Mouse (Mus musculus) ES-E14 (cell line): ENCODE measurements at regions not wholly inside any gene's neighbourhood (a gene's known extent, or its start where the extent isn't known, plus 50 kb on each side); places are given as distances from the start of the nearest gene placed in this dataset.

Experiments
- CHD2 ChIP-seq: IDR thresholded peaks from 2 replicates; pipeline ENCODE4 v1.6.1; 2014; ENCODE audit warnings: mild to moderate bottlenecking, low read depth, low read length, inconsistent platforms
- HCFC1 ChIP-seq: IDR thresholded peaks from 2 replicates; pipeline ENCODE4 v1.6.1; 2012; ENCODE audit warnings: low read length, inconsistent platforms, borderline replicate concordance; ENCODE audit not compliant: insufficient read depth
- MAFK ChIP-seq: IDR thresholded peaks from 2 replicates; pipeline ENCODE4 v1.6.1; 2014; ENCODE audit warnings: mild to moderate bottlenecking, low read depth, low read length, inconsistent platforms; ENCODE audit not compliant: insufficient read depth
- ZC3H11A ChIP-seq: IDR thresholded peaks from 2 replicates; pipeline ENCODE4 v1.6.1; 2012; ENCODE audit warnings: low read depth, mild to moderate bottlenecking, inconsistent platforms, low read length, borderline replicate concordance
- ZNF384 ChIP-seq: IDR thresholded peaks from 2 replicates; pipeline ENCODE4 v1.6.1; 2012; ENCODE audit warnings: low read depth, low read length, inconsistent platforms

DNA sequence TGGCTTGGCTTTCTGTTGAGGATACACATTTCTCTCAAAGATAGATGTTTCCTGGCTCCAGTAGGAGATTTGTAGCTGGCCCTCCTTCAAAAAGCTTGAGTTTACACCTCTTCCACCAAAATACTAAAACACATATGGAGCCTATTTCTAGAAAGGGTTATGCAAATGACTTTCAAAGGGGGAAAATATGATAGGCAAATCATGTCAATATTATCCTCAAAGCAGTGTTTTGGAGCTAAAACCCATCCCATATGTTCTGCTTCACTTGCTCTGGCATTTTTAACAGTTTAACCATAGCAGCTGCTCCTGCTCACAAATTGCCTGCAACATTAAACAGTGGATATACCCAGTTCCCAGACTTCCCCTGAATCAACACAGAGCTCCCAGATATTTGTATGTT lies 525.5 kb upstream of the Pappa start:
- no peak for TF ChIP-seq ZC3H11A
- TF ChIP-seq MAFK: no peak
- TF ChIP-seq HCFC1: no peak
- TF ChIP-seq ZNF384: no peak
- TF ChIP-seq CHD2: no peak
